Mouse (Mus musculus) intestine, postnatal 0 days (tissue): ENCODE measurements around the gene Tmem29. TPM values are rescaled to one million over a fixed set of nuclear protein-coding genes. Genes with fewer than 3 reads are reported as not detected.

Experiments
- ATAC-seq: fragments of 200-750 bp; cut with Nextera tagmentation; 2 replicates; pipeline ENCODE4 v1.8.0; 2017; ENCODE audit warnings: mild to moderate bottlenecking, moderate TSS enrichment, moderate library complexity
- H3K27ac ChIP-seq: fragments of 300-500 bp; sonication (generic); 2 replicates; pipeline ENCODE4 v1.5.1; 2014; ENCODE audit warnings: mild to moderate bottlenecking, low read depth, low read length, moderate library complexity
- H3K27me3 ChIP-seq: fragments of 300-500 bp; sonication (generic); replicated peaks from 2 replicates; pipeline ENCODE4 v1.6.1; 2014; ENCODE audit warnings: low read length, mixed read lengths; ENCODE audit not compliant: control insufficient read depth, insufficient read depth
- H3K36me3 ChIP-seq: fragments of 300-500 bp; sonication (generic); 2 replicates; pipeline ENCODE4 v1.6.1; 2014; ENCODE audit warnings: mild to moderate bottlenecking, moderate library complexity; ENCODE audit not compliant: control insufficient read depth, insufficient read depth
- H3K4me1 ChIP-seq: fragments of 300-500 bp; sonication (generic); replicated peaks from 2 replicates; pipeline ENCODE4 v1.6.1; 2014; ENCODE audit warnings: antibody characterized with exemption, low read length, mixed read lengths; ENCODE audit not compliant: control insufficient read depth, insufficient read depth
- H3K4me2 ChIP-seq: fragments of 300-500 bp; sonication (generic); replicated peaks from 2 replicates; pipeline ENCODE4 v1.6.1; 2014; ENCODE audit warnings: low read depth, mild to moderate bottlenecking, moderate library complexity
- H3K4me3 ChIP-seq: fragments of 300-500 bp; sonication (generic); 2 replicates; pipeline ENCODE4 v1.5.1; 2014; ENCODE audit warnings: low read depth, low read length
- H3K9ac ChIP-seq: fragments of 300-500 bp; sonication (generic); 2 replicates; pipeline ENCODE4 v1.6.1; 2014; ENCODE audit warnings: mild to moderate bottlenecking, low read depth, low read length
- H3K9me3 ChIP-seq: fragments of 300-500 bp; sonication (generic); 2 replicates; pipeline ENCODE4 v1.6.1; 2016; ENCODE audit warnings: mixed run types; ENCODE audit not compliant: control insufficient read depth
- CTCF ChIP-seq: sonication (generic); IDR thresholded peaks from 2 replicates; pipeline ENCODE4 v1.5.1; 2016; ENCODE audit warnings: low read depth, mild to moderate bottlenecking, control low read depth, antibody characterized with exemption, moderate library complexity
- WGBS: fragments of 180-500 bp; shearing (Covaris S2); extraction: QIAGEN DNeasy Blood & Tissue Kit; methylation state at CpG from one replicate; pipeline ENCODE4 v1.1.7; 2014; 5-methylcytosine and 5-hydroxymethylcytosine counted together
- polyA plus RNA-seq: library from polyadenylated mRNA; unstranded; fragments of >200 nt; fragmentation: Nextera tagmentation; extraction: Ambion mirVana; gene quantifications from 2 replicates; pipeline ENCODE4 v1.2.1, GENCODE M21; 2015

Tmem29 gene
- polyA plus RNA-seq, 1 experiment from 2014 or later, result 17.2 TPM

DNA sequence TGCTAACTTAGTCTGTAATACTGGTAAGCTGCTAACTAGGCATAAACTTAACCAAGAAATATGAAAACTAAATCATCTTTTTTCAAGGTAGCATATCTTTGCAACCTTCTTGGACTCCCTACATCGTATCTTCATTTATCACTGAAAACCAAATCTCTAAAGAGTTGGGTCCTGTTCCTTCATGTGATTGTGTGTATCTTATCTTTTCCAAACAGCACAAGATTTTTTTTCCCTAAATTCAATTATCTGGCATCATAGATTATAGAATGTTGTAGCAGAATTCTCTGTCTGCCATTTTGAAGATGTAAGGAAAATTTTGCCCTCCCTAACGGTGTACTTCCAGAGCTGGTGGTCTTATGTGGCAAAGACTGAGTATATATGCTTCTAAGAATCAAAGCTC lies 22.6 kb downstream of the Tmem29 start:
- Histone ChIP-seq H3K4me3 (no peak overlapping the region), H3K36me3 (no peaks in the 10 kb centered on the region), H3K9me3 (no peaks in the 10 kb centered on the region), H3K27me3 (no peaks in the 10 kb centered on the region), H3K4me1 (no peaks in the 10 kb centered on the region), H3K27ac (no peak overlapping the region), H3K4me2 (no peak overlapping the region), H3K9ac (no peak overlapping the region)
- WGBS, result 82% methylated on average over 2 of the region's 2 CpGs
- no peak for TF ChIP-seq CTCF
- ATAC-seq, result no peak

GRCm38 (mm10) chrX:150435367-150435766 lies 23.6 kb downstream of the Tmem29 start:
- TF ChIP-seq CTCF, result no peak
- Histone ChIP-seq H3K27me3 (no peaks in the 10 kb centered on the region), H3K27ac (no peak overlapping the region), H3K4me1 (no peaks in the 10 kb centered on the region), H3K4me2 (no peak overlapping the region), H3K9me3 (no peaks in the 10 kb centered on the region), H3K9ac (no peak overlapping the region), H3K4me3 (no peak overlapping the region), H3K36me3 (no peaks in the 10 kb centered on the region)
- no peak for ATAC-seq
- 82% methylated on average over 7 of the region's 7 CpGs for WGBS

GRCm38 (mm10) chrX:150413505-150413904 lies 45.4 kb downstream of the Tmem29 start:
- H3K4me3 ChIP-seq, result no peak overlapping the region
- H3K4me2 ChIP-seq, result no peak overlapping the region
- ATAC-seq, result no peak
- H3K36me3 ChIP-seq, result 0 out of 2 replicates have a peak, but pooled peaks cover 3% of the 10 kb centered on the region
- no peaks in the 10 kb centered on the region for H3K9me3 ChIP-seq
- TF ChIP-seq CTCF, result no peak
- no peaks in the 10 kb centered on the region for H3K27me3 ChIP-seq
- H3K9ac ChIP-seq, result no peak overlapping the region
- H3K27ac ChIP-seq, result no peak overlapping the region
- H3K4me1 ChIP-seq, result no peaks in the 10 kb centered on the region
- 91% methylated on average over 4 of the region's 4 CpGs for WGBS

Other genes with a start within 250 kb of the Tmem29 start
- gene Alas2, start 88.2 kb upstream of the Tmem29 start, polyA plus RNA-seq, result 4.4 and 6.4 TPM in 2 replicates
- 2.4 and 2.7 TPM in 2 replicates for gene Pfkfb1, start 129.1 kb upstream of the Tmem29 start, polyA plus RNA-seq
- 5.2 and 7.0 TPM in 2 replicates for gene Apex2, start 130.7 kb upstream of the Tmem29 start, polyA plus RNA-seq
- 3.3 and 3.6 TPM in 2 replicates for gene Tro, start 198.4 kb upstream of the Tmem29 start, polyA plus RNA-seq